9 mouse cellular contexts compared by ENCODE assay signal in genomic region chr5:30709744-30710383, GRCm38 (mm10). TPM values are rescaled to one million over a fixed set of nuclear protein-coding genes. Genes with fewer than 3 reads are reported as not detected.
DNase-seq lines count a peak whose midpoint lies in the region; ATAC-seq lines count a peak whose summit lies in the region.
"Had no signal": no experiment of that assay in that cellular context is flagged by ENCODE, and none has a peak within 500 bp of the region (broad histone marks: within the 10 kb centered on the region; RNA-seq: fewer than 3 reads in every experiment).

No protein-coding gene starts in this region.

- peaks cover 94% of the 10 kb centered on the region for H3K27me3 ChIP-seq in liver, embryonic 12.5 days (replicated peaks)
- peaks cover 79% of the 10 kb centered on the region for H3K27me3 ChIP-seq in liver, embryonic 13.5 days

- H3K9ac ChIP-seq in liver, embryonic 12.5 days: no peak overlapping the region
- no peak overlapping the region for H3K9ac ChIP-seq in liver, embryonic 13.5 days
- H3K9ac ChIP-seq: heart, embryonic 13.5 days had no signal

- peak; percentile 72 for DNase-seq in liver
- peak; percentile 57 for DNase-seq in c-Kit-positive CD71-positive TER-119-negative erythroid progenitor cells, embryonic 14.5 days (ENCODE audit: low read depth)
- DNase-seq in frontal cortex, postnatal 25 days (ENCODE audit: low spot score in 2 of 2): peak; percentile 64 to 75
- peak; percentile 79 for DNase-seq in kidney, adult 9 months
- peak; percentile 23 for DNase-seq in liver, embryonic 13.5 days
- peak; percentile 75 for DNase-seq in retina, adult 2 months (ENCODE audit: low read depth, low spot score)
- peak; percentile 80 for DNase-seq in thymus, postnatal 14 days

- no peaks in the 10 kb centered on the region for H3K36me3 ChIP-seq in liver, embryonic 12.5 days
- H3K36me3 ChIP-seq in liver, embryonic 13.5 days: no peaks in the 10 kb centered on the region
- H3K36me3 ChIP-seq: heart, embryonic 13.5 days had no signal

- H3K4me2 ChIP-seq in liver, embryonic 12.5 days: no peak overlapping the region
- H3K4me2 ChIP-seq in liver, embryonic 13.5 days: no peak overlapping the region

- ATAC-seq in liver, embryonic 12.5 days: no peak
- ATAC-seq in liver, embryonic 13.5 days (ENCODE audit: low read depth): 0 out of 2 replicates have a peak, but pooled peaks have one; percentile 16

- H3K4me1 ChIP-seq in liver, embryonic 12.5 days: peaks cover 30% of the 10 kb centered on the region
- peaks cover 30% of the 10 kb centered on the region for H3K4me1 ChIP-seq in liver, embryonic 13.5 days (replicated peaks)

- 11% methylated on average over 13 of the region's 13 CpGs for WGBS in liver, embryonic 12.5 days (ENCODE audit: insufficient replicate concordance)
- 6% methylated on average over 13 of the region's 13 CpGs for WGBS in liver, embryonic 13.5 days (ENCODE audit: insufficient replicate concordance)

- no peaks in the 10 kb centered on the region for H3K9me3 ChIP-seq in liver, embryonic 12.5 days (replicated peaks)
- H3K9me3 ChIP-seq in liver, embryonic 13.5 days (replicated peaks): no peaks in the 10 kb centered on the region
- H3K9me3 ChIP-seq: heart, embryonic 13.5 days had no signal

- no peak overlapping the region for H3K4me3 ChIP-seq in liver, embryonic 12.5 days
- no peak overlapping the region for H3K4me3 ChIP-seq in liver, embryonic 13.5 days (replicated peaks)
- H3K4me3 ChIP-seq: heart, embryonic 13.5 days had no signal

- no peak overlapping the region for H3K27ac ChIP-seq in liver, embryonic 12.5 days
- H3K27ac ChIP-seq in liver, embryonic 13.5 days: no peak overlapping the region
- H3K27ac ChIP-seq: heart, embryonic 13.5 days had no signal

RNA-seq across cellular contexts. Expression of gene Dpysl5, which starts 1.5 kb away (rescaled TPM):
- 0.20 and 0.36 TPM in 2 replicates for polyA plus RNA-seq in liver, embryonic 12.5 days (2016; fragmentation: Nextera tagmentation; extraction: Ambion mirVana)
- polyA plus RNA-seq in liver, embryonic 13.5 days (2015; fragmentation: Nextera tagmentation; extraction: Ambion mirVana): 0.20 and 0.33 TPM in 2 replicates

RNA-seq across cellular contexts. Expression of gene Cenpa, which starts 43.3 kb away (rescaled TPM):
- polyA plus RNA-seq in liver, embryonic 12.5 days (2016; fragmentation: Nextera tagmentation; extraction: Ambion mirVana): 259 and 265 TPM in 2 replicates
- polyA plus RNA-seq in liver, embryonic 13.5 days (2015; fragmentation: Nextera tagmentation; extraction: Ambion mirVana): 229 and 232 TPM in 2 replicates

Comparison
In these comparisons a context has a peak if more than half of its experiments do, and no peak if none do; other contexts are left out.
1. DNase-seq: peak in every context shown above with its lines; median percentile 80 in thymus, postnatal 14 days; 79 in kidney, adult 9 months; 75 in retina, adult 2 months; 72 in liver; 70 in frontal cortex, postnatal 25 days; 57 in c-Kit-positive CD71-positive TER-119-negative erythroid progenitor cells, embryonic 14.5 days; 23 in liver, embryonic 13.5 days.